Mouse (Mus musculus) G1E-ER4 (cell line): ENCODE results near the gene N4bp2. TPM values are rescaled to one million over a fixed set of nuclear protein-coding genes. Genes with fewer than 3 reads are reported as not detected.

Source experiments
- GATA1 ChIP-seq: IDR thresholded peaks from one replicate; pipeline ENCODE4 v1.8.0; 2012; ENCODE audit warnings: low read length, inconsistent platforms
- polyA plus RNA-seq: library from polyadenylated mRNA; stranded (reverse); fragments of >175 nt; gene quantifications from 2 replicates; pipeline ENCODE4 v1.2.3, GENCODE M21; 2012

Gene N4bp2
- polyA plus RNA-seq, 1 experiment: 30.7 TPM

GRCm38 (mm10) chr5:65794202-65794601 lies 30.9 kb downstream of the N4bp2 start:
- no peak for TF ChIP-seq GATA1

DNA sequence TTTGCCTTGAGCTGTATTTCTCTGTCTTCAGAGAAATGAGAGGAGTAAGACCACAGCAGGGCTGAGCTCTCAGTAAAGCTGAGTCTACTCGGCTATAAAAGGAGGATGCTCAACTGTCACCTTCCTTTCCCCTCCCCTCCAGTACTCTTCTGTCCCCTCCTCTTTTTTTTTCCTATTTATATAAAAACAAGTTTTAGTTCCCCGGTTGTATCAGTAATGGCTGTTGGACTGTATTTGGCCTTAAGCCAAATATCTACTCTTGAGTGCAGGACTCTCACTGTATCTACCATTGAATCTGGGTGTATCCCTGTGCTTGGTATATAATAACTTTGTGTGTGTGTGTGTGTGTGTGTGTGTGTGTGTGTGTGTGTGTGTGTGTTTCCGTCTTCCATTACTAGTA lies 31.4 kb downstream of the N4bp2 start:
- TF ChIP-seq GATA1: no peak

- peak; percentile 24 for TF ChIP-seq GATA1
Measured at GRCm38 (mm10) chr5:65795293-65795993, 32.1 kb downstream of the N4bp2 start.

GRCm38 (mm10) chr5:65795994-65796298 lies 32.6 kb downstream of the N4bp2 start:
- TF ChIP-seq GATA1: no peak

GRCm38 (mm10) chr5:65823601-65824133 lies 60.3 kb downstream of the N4bp2 start:
- no peak for TF ChIP-seq GATA1

GRCm38 (mm10) chr5:65826476-65826875 lies 63.2 kb downstream of the N4bp2 start:
- no peak for TF ChIP-seq GATA1

GRCm38 (mm10) chr5:65827102-65827501 lies 63.8 kb downstream of the N4bp2 start:
- TF ChIP-seq GATA1: no peak

DNA sequence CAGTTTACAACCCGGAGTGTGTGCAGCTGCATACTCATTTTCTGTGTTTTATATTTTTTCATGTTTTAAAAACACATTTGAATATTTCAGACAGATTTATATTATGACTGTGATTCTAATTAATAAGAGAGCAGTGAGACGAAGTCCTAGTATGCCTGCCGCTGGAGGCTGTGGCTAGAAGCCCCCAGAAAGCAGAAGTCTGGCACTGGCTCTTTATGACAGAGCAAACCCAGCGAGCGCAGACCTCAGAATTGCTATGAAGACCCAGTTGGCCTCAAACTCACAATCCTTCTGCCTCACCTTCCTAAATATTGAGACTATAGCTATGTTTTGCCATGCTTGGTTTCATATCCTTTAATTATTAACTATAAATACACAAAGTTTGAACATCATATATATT lies 64.9 kb downstream of the N4bp2 start:
- TF ChIP-seq GATA1: no peak

DNA sequence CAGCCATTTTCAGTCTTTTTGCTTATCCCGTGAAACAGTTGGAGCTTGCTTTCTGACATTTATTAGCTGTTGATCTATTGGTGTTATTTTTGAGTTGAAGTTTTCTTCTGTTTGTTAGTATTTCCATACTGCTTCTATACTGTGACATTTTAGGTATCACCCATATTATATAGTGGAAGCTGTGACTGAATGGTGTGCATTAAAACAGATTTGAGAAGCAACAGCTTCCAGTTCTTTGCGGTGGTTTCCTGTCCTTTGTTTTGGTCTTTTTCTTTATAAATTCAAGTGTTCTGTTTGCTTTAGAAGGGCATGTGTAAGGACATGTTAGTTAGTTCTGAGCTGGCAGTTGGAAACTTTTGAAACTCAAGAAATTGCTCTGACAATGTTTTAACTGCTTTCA lies 65.7 kb downstream of the N4bp2 start:
- no peak for TF ChIP-seq GATA1

DNA sequence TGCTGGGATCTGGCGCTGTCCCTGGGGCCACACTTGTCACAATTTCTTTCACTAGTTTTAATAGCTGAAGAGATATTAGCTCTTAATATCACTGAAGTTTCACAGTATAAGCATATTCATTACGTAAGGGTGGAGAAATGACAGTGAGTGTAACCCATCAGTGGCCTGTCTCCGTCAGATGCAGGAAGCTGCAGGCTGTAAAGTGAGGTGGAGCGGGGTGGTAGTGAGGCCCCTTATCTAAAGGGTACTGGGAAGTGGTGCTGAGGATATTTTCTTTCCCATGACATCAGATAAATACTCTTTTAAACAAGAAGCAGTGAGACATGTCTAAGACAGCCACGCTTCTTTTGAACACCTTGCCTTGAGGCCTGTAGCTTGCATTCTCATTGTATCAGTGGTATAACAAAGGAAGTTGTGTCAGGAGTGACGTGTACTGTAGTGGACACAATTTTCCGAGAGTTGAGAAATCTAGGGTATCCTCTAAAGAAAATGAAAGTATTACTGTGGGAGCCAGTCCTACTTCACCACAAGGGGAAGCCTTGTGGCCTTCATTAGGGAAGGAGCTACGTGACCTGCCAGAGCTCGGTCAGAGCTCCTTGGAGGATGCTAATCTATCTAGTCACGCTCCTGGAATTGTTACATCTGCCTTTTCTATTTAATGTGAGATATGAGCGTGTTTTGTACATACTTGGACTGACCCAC lies 68.7 kb downstream of the N4bp2 start:
- TF ChIP-seq GATA1: no peak

GRCm38 (mm10) chr5:65833092-65833491 lies 69.8 kb downstream of the N4bp2 start:
- TF ChIP-seq GATA1: no peak

DNA sequence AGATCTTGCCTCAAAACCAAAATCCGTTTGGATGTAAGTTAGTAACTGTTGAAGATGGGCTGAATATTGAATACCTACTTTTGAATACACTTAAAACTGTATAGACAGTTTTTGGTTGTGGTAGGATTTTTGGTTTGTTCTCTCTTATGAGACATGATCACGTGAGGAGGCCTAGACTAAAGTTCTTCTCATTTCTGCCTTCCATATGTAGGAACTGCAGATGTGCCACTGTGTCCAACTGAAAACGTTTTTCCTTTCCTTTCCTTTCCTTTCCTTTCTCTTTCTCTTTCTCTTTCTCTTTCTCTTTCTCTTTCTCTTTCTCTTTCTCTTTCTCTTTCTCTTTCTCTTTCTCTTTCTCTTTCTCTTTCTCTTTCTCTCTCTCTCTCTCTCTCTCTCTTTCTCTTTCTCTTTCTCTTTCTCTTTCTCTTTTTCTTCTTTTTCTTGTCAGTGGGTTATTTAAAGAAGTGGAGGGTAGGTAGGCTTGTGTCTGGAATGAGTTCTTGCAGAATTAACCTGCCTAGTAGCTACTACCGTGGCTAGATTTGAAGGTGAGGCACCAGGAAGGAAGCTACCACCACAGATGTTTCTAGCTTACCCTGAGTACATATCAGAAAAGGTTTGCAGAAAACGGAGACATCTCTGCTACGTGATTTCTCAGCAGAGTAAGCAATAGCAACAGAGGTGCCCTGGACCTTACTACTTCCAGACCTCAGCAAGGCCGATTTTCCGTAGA lies 70.6 kb downstream of the N4bp2 start:
- TF ChIP-seq GATA1: no peak

GRCm38 (mm10) chr5:65838053-65838452 lies 74.7 kb downstream of the N4bp2 start:
- TF ChIP-seq GATA1: no peak

- no peak for TF ChIP-seq GATA1
Measured at GRCm38 (mm10) chr5:65842947-65843346, 79.6 kb downstream of the N4bp2 start.

DNA sequence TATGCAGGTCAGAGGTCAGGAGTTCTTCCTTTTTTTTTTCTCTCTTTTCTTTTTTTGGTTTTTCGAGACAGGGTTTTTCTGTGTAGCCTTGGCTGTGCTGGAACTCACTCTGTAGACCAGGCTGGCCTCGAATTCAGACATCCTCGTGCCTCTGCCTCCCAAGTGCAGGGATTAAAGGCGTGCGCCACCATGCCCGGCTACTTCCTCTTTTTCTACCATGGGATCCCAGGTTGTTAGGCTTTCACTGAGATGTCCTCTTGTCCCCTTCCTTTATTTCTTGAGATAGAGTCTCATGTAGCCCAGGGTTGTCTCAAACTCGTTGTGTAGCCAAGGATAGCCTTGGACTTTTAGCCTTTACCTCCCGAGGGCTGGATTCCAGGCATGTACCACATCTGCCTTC lies 83.2 kb downstream of the N4bp2 start:
- no peak for TF ChIP-seq GATA1

GRCm38 (mm10) chr5:65846958-65847357 lies 83.6 kb downstream of the N4bp2 start:
- no peak for TF ChIP-seq GATA1
